Mouse (Mus musculus): ENCODE data around the gene Gm16253.
"Not testable (repeated sequence)": the region's sequence is repeated elsewhere in the genome, so short reads cannot be mapped to it uniquely, and the experiment has no call there.

Gm16253 gene

GRCm38 (mm10) chr3:96598156-96599068, 21.6 kb downstream of the Gm16253 start:
- DNase-seq (ENCODE audit: low read depth, low spot score) = no peak

GRCm38 (mm10) chr3:96599069-96599393, 22.2 kb downstream of the Gm16253 start:
- no peak for DNase-seq (ENCODE audit: low read depth, low spot score)

- DNase-seq (ENCODE audit: low read depth, low spot score) = no peak
These were observed 22.6 kb downstream of the Gm16253 start for GRCm38 (mm10) chr3:96599411-96599810.

GRCm38 (mm10) chr3:96600639-96601250, 24.0 kb downstream of the Gm16253 start, which contains the start of gene Lix1l:
Lix1l (plus strand) TSS chr3:96601149.
- peak; percentile 92 for DNase-seq (ENCODE audit: low read depth, low spot score)

GRCm38 (mm10) chr3:96601251-96601787, 24.5 kb downstream of the Gm16253 start:
- no peak for DNase-seq (ENCODE audit: low read depth, low spot score)

- no peak for DNase-seq (ENCODE audit: low read depth, low spot score)
These were observed 25.3 kb downstream of the Gm16253 start for GRCm38 (mm10) chr3:96601941-96602703.

GRCm38 (mm10) chr3:96602704-96603084, 25.9 kb downstream of the Gm16253 start:
- no peak for DNase-seq (ENCODE audit: low read depth, low spot score)

GRCm38 (mm10) chr3:96603311-96603710, 26.5 kb downstream of the Gm16253 start:
- no peak for DNase-seq (ENCODE audit: low read depth, low spot score)

- not testable (repeated sequence) for DNase-seq (ENCODE audit: low read depth, low spot score)
These were observed 29.2 kb downstream of the Gm16253 start for GRCm38 (mm10) chr3:96606007-96606406.

GRCm38 (mm10) chr3:96606618-96607017, 29.8 kb downstream of the Gm16253 start:
- DNase-seq (ENCODE audit: low read depth, low spot score) = no peak

GRCm38 (mm10) chr3:96617941-96618340, 41.2 kb downstream of the Gm16253 start:
- DNase-seq (ENCODE audit: low read depth, low spot score) = no peak

GRCm38 (mm10) chr3:96623201-96623600, 46.4 kb downstream of the Gm16253 start:
- no peak for DNase-seq (ENCODE audit: low read depth, low spot score)

GRCm38 (mm10) chr3:96629729-96630600, 53.2 kb downstream of the Gm16253 start, which contains the start of gene Rbm8a:
Rbm8a (plus strand) TSS chr3:96629933.
- DNase-seq (ENCODE audit: low read depth, low spot score) = peak; percentile 99
